Mouse (Mus musculus): Measurements from ENCODE around the gene Prex1. TPM values are rescaled to one million over a fixed set of nuclear protein-coding genes. Genes with fewer than 3 reads are reported as not detected.

The Prex1 gene
- total and polyA plus RNA-seq, 2 experiments from 2014 or later = 4.0 to 6.2 TPM

GRCm38 (mm10) chr2:166541112-166541928 lies 172.3 kb downstream of the Prex1 start:
- Histone ChIP-seq H3K27me3 (ENCODE audit: control insufficient read depth, insufficient read depth, low read length) (no peaks in the 10 kb centered on the region), H3K4me3 (ENCODE audit: low read depth, low read length) (no peak overlapping the region), H3K36me3 (replicated peaks; ENCODE audit: control insufficient read depth, insufficient read depth, low read length) (no peaks in the 10 kb centered on the region), H3K4me1 (ENCODE audit: control insufficient read depth, insufficient read depth) (0 out of 2 replicates have a peak, but pooled peaks cover 7% of the 10 kb centered on the region), H3K9ac (replicated peaks; ENCODE audit: low read depth, low read length) (no peak overlapping the region), H3K27ac (ENCODE audit: low read depth) (no peak overlapping the region), H3K9me3 (replicated peaks; ENCODE audit: control insufficient read depth, low read length) (no peaks in the 10 kb centered on the region), H3K4me2 (ENCODE audit: low read depth, low read length) (no peak overlapping the region)
- WGBS = 48% methylated on average over 11 of the region's 11 CpGs
- TF ChIP-seq CTCF (IDR thresholded peaks at IDR 0.05; ENCODE audit: low read depth) (no peak), EP300 (IDR thresholded peaks at IDR 0.05; ENCODE audit: low read depth) (0 out of 2 replicates have a peak, but pooled peaks have one; percentile 32)
- DNase-seq (ENCODE audit: low spot score) (peak; percentile 43), ATAC-seq (ENCODE audit: insufficient read depth, low read depth) (peak; percentile 68; the same call in 1 of the 2 replicates)

GRCm38 (mm10) chr2:166540216-166540615 lies 173.4 kb downstream of the Prex1 start:
- no peak overlapping the region for H3K9ac ChIP-seq (replicated peaks; ENCODE audit: low read depth, low read length)
- TF ChIP-seq EP300 (IDR thresholded peaks at IDR 0.05; ENCODE audit: low read depth) (no peak), CTCF (IDR thresholded peaks at IDR 0.05; ENCODE audit: low read depth) (no peak)
- WGBS = 92% methylated on average over 1 of the region's 1 CpGs
- ATAC-seq (ENCODE audit: insufficient read depth, low read depth) (no peak), DNase-seq (ENCODE audit: low spot score) (no peak)
- H3K4me3 ChIP-seq (ENCODE audit: low read depth, low read length) = no peak overlapping the region
- no peaks in the 10 kb centered on the region for H3K9me3 ChIP-seq (replicated peaks; ENCODE audit: control insufficient read depth, low read length)
- H3K36me3 ChIP-seq (replicated peaks; ENCODE audit: control insufficient read depth, insufficient read depth, low read length) = no peaks in the 10 kb centered on the region
- no peaks in the 10 kb centered on the region for H3K27me3 ChIP-seq (ENCODE audit: control insufficient read depth, insufficient read depth, low read length)
- H3K4me1 ChIP-seq (ENCODE audit: control insufficient read depth, insufficient read depth) = 0 out of 2 replicates have a peak, but pooled peaks cover 7% of the 10 kb centered on the region
- H3K27ac ChIP-seq (ENCODE audit: low read depth) = no peak overlapping the region
- no peak overlapping the region for H3K4me2 ChIP-seq (ENCODE audit: low read depth, low read length)

- Histone ChIP-seq H3K4me1 (ENCODE audit: control insufficient read depth, insufficient read depth) (0 out of 2 replicates have a peak, but pooled peaks cover 7% of the 10 kb centered on the region), H3K4me2 (ENCODE audit: low read depth, low read length) (no peak overlapping the region), H3K27me3 (ENCODE audit: control insufficient read depth, insufficient read depth, low read length) (no peaks in the 10 kb centered on the region), H3K36me3 (replicated peaks; ENCODE audit: control insufficient read depth, insufficient read depth, low read length) (no peaks in the 10 kb centered on the region), H3K4me3 (ENCODE audit: low read depth, low read length) (no peak overlapping the region), H3K27ac (ENCODE audit: low read depth) (no peak overlapping the region), H3K9ac (replicated peaks; ENCODE audit: low read depth, low read length) (no peak overlapping the region), H3K9me3 (replicated peaks; ENCODE audit: control insufficient read depth, low read length) (no peaks in the 10 kb centered on the region)
- TF ChIP-seq CTCF (IDR thresholded peaks at IDR 0.05; ENCODE audit: low read depth) = no peak
- TF ChIP-seq EP300 (IDR thresholded peaks at IDR 0.05; ENCODE audit: low read depth) = no peak
- WGBS = 79% methylated on average over 3 of the region's 3 CpGs
- no peak for ATAC-seq (ENCODE audit: insufficient read depth, low read depth)
- DNase-seq (ENCODE audit: low spot score) = no peak
Measured at GRCm38 (mm10) chr2:166536896-166537295, 176.7 kb downstream of the Prex1 start.

GRCm38 (mm10) chr2:166535519-166535918 lies 178.1 kb downstream of the Prex1 start:
- ATAC-seq (ENCODE audit: insufficient read depth, low read depth) (no peak), DNase-seq (ENCODE audit: low spot score) (no peak)
- Histone ChIP-seq H3K27me3 (ENCODE audit: control insufficient read depth, insufficient read depth, low read length) (no peaks in the 10 kb centered on the region), H3K9ac (replicated peaks; ENCODE audit: low read depth, low read length) (no peak overlapping the region), H3K4me1 (ENCODE audit: control insufficient read depth, insufficient read depth) (no peaks in the 10 kb centered on the region), H3K4me3 (ENCODE audit: low read depth, low read length) (no peak overlapping the region), H3K36me3 (replicated peaks; ENCODE audit: control insufficient read depth, insufficient read depth, low read length) (no peaks in the 10 kb centered on the region), H3K27ac (ENCODE audit: low read depth) (no peak overlapping the region), H3K4me2 (ENCODE audit: low read depth, low read length) (no peak overlapping the region), H3K9me3 (replicated peaks; ENCODE audit: control insufficient read depth, low read length) (no peaks in the 10 kb centered on the region)
- WGBS = 82% methylated on average over 11 of the region's 11 CpGs
- TF ChIP-seq EP300 (IDR thresholded peaks at IDR 0.05; ENCODE audit: low read depth) (no peak), CTCF (IDR thresholded peaks at IDR 0.05; ENCODE audit: low read depth) (no peak)

GRCm38 (mm10) chr2:166526204-166526603 lies 187.4 kb downstream of the Prex1 start:
- DNase-seq (ENCODE audit: low spot score) = no peak
- Histone ChIP-seq H3K9ac (replicated peaks; ENCODE audit: low read depth, low read length) (no peak overlapping the region), H3K4me2 (ENCODE audit: low read depth, low read length) (no peak overlapping the region), H3K9me3 (replicated peaks; ENCODE audit: control insufficient read depth, low read length) (0 out of 2 replicates have a peak, but pooled peaks cover 6% of the 10 kb centered on the region), H3K27me3 (ENCODE audit: control insufficient read depth, insufficient read depth, low read length) (no peaks in the 10 kb centered on the region), H3K4me1 (ENCODE audit: control insufficient read depth, insufficient read depth) (peaks cover 25% of the 10 kb centered on the region), H3K4me3 (ENCODE audit: low read depth, low read length) (no peak overlapping the region), H3K36me3 (replicated peaks; ENCODE audit: control insufficient read depth, insufficient read depth, low read length) (no peaks in the 10 kb centered on the region), H3K27ac (ENCODE audit: low read depth) (no peak overlapping the region)
- TF ChIP-seq CTCF (IDR thresholded peaks at IDR 0.05; ENCODE audit: low read depth) (no peak), EP300 (IDR thresholded peaks at IDR 0.05; ENCODE audit: low read depth) (no peak)
- ATAC-seq (ENCODE audit: insufficient read depth, low read depth) = no peak
- WGBS = 49% methylated on average over 9 of the region's 9 CpGs
